Mouse (Mus musculus) c-Kit-positive CD71-negative TER-119-negative erythroid progenitor cells, embryonic 14.5 days (primary cell): Measurements from ENCODE around the gene Olfr1314.

ENCODE experiments used
- DNase-seq: peaks from one replicate; pipeline ENCODE4 v3.0.0-alpha.2; 2013; ENCODE audit warnings: low read depth

Gene Olfr1314

GRCm38 (mm10) chr2:112096681-112097080 is at the start of gene Olfr1314:
Gene Olfr1314 (minus strand): TSS chr2:112096781.
- no peak for DNase-seq

GRCm38 (mm10) chr2:112140029-112140428 is 43.4 kb upstream of the Olfr1314 start, which contains the start of gene Olfr1317:
Gene Olfr1317 (plus strand): TSS chr2:112140329.
- DNase-seq, result no peak

- DNase-seq, result no peak
These were observed 38.3 kb upstream of the Olfr1314 start, which contains the start of gene Olfr1316 for GRCm38 (mm10) chr2:112134877-112135276. Gene Olfr1316 (minus strand): TSS chr2:112134977.

GRCm38 (mm10) chr2:112115340-112115739 is 18.8 kb upstream of the Olfr1314 start, which contains the start of gene Olfr1315-ps1:
Gene Olfr1315-ps1 (minus strand): TSS chr2:112115440.
- no peak for DNase-seq

- DNase-seq, result no peak
These were observed 18.8 kb downstream of the Olfr1314 start, which contains the start of gene Olfr1313 for GRCm38 (mm10) chr2:112077743-112078142. Gene Olfr1313 (minus strand): TSS chr2:112077843.

GRCm38 (mm10) chr2:112050138-112050537 is 46.4 kb downstream of the Olfr1314 start, which contains the start of gene Olfr1312:
Gene Olfr1312 (minus strand): TSS chr2:112050238.
- DNase-seq, result no peak
